Mouse (Mus musculus) midbrain, embryonic 15.5 days (tissue): Measurements from ENCODE around the gene Efcc1. TPM values are rescaled to one million over a fixed set of nuclear protein-coding genes. Genes with fewer than 3 reads are reported as not detected.

Experiments
- ATAC-seq: fragments of 200-750 bp; cut with Nextera tagmentation; replicated peaks from 2 replicates; pipeline ENCODE4 v1.8.0; 2017; ENCODE audit warnings: moderate TSS enrichment
- H3K27ac ChIP-seq: fragments of 300-500 bp; sonication (generic); 2 replicates; pipeline ENCODE4 v1.5.1; 2015; ENCODE audit warnings: mild to moderate bottlenecking, inconsistent platforms
- H3K27me3 ChIP-seq: fragments of 300-500 bp; sonication (generic); replicated peaks from 2 replicates; pipeline ENCODE4 v1.6.1; 2015; ENCODE audit warnings: inconsistent platforms
- H3K36me3 ChIP-seq: fragments of 300-500 bp; sonication (generic); replicated peaks from 2 replicates; pipeline ENCODE4 v1.6.1; 2015; ENCODE audit warnings: inconsistent platforms
- H3K4me1 ChIP-seq: fragments of 300-500 bp; sonication (generic); 2 replicates; pipeline ENCODE4 v1.6.1; 2015; ENCODE audit warnings: inconsistent platforms
- H3K4me2 ChIP-seq: fragments of 300-500 bp; sonication (generic); 2 replicates; pipeline ENCODE4 v1.6.1; 2015; ENCODE audit warnings: inconsistent platforms, mild to moderate bottlenecking, moderate library complexity
- H3K4me3 ChIP-seq: fragments of 300-500 bp; sonication (generic); 2 replicates; pipeline ENCODE4 v1.5.1; 2015; ENCODE audit warnings: mild to moderate bottlenecking, inconsistent platforms
- H3K9ac ChIP-seq: fragments of 300-500 bp; sonication (generic); 2 replicates; pipeline ENCODE4 v1.6.1; 2015; ENCODE audit warnings: mild to moderate bottlenecking, inconsistent platforms
- H3K9me3 ChIP-seq: fragments of 300-500 bp; sonication (generic); 2 replicates; pipeline ENCODE4 v1.6.1; 2016; ENCODE audit warnings: inconsistent platforms
- WGBS: fragments of 180-500 bp; shearing (Covaris S2); methylation state at CpG from one replicate; pipeline ENCODE4 v1.1.7; 2015; ENCODE audit warnings: mixed read lengths; 5-methylcytosine and 5-hydroxymethylcytosine counted together
- polyA plus RNA-seq: library from polyadenylated mRNA; unstranded; fragments of >200 nt; fragmentation: Nextera tagmentation; extraction: Ambion mirVana; gene quantifications from 2 replicates; pipeline ENCODE4 v1.2.1, GENCODE M21; 2015

Gene Efcc1
- polyA plus RNA-seq, 1 experiment from 2014 or later, result 5.4 TPM

GRCm38 (mm10) chr6:87802462-87802861 is 71.8 kb downstream of the Efcc1 start:
- Histone ChIP-seq H3K4me2 (no peak overlapping the region), H3K36me3 (no peaks in the 10 kb centered on the region), H3K27ac (no peak overlapping the region), H3K9me3 (no peaks in the 10 kb centered on the region), H3K4me1 (no peaks in the 10 kb centered on the region), H3K27me3 (no peaks in the 10 kb centered on the region), H3K9ac (no peak overlapping the region), H3K4me3 (no peak overlapping the region)
- 94% methylated on average over 7 of the region's 7 CpGs for WGBS
- no peak for ATAC-seq

- no peak overlapping the region for H3K9ac ChIP-seq
- ATAC-seq, result no peak
- no peaks in the 10 kb centered on the region for H3K4me1 ChIP-seq
- H3K36me3 ChIP-seq, result no peaks in the 10 kb centered on the region
- H3K4me3 ChIP-seq, result no peak overlapping the region
- no peaks in the 10 kb centered on the region for H3K9me3 ChIP-seq
- no peaks in the 10 kb centered on the region for H3K27me3 ChIP-seq
- H3K4me2 ChIP-seq, result no peak overlapping the region
- WGBS, result 97% methylated on average over 1 of the region's 1 CpGs
- no peak overlapping the region for H3K27ac ChIP-seq
These were observed 73.4 kb downstream of the Efcc1 start for GRCm38 (mm10) chr6:87804036-87804435.

GRCm38 (mm10) chr6:87804886-87805285 is 74.2 kb downstream of the Efcc1 start:
- Histone ChIP-seq H3K27ac (no peak overlapping the region), H3K4me3 (no peak overlapping the region), H3K4me2 (no peak overlapping the region), H3K36me3 (no peaks in the 10 kb centered on the region), H3K9me3 (no peaks in the 10 kb centered on the region), H3K9ac (no peak overlapping the region), H3K27me3 (no peaks in the 10 kb centered on the region), H3K4me1 (0 out of 2 replicates have a peak, but pooled peaks cover 2% of the 10 kb centered on the region)
- no peak for ATAC-seq
- WGBS, result 76% methylated on average over 7 of the region's 7 CpGs

GRCm38 (mm10) chr6:87805448-87805847 is 74.8 kb downstream of the Efcc1 start:
- 95% methylated on average over 7 of the region's 7 CpGs for WGBS
- ATAC-seq, result no peak
- Histone ChIP-seq H3K9me3 (no peaks in the 10 kb centered on the region), H3K4me2 (no peak overlapping the region), H3K27ac (no peak overlapping the region), H3K4me3 (no peak overlapping the region), H3K27me3 (no peaks in the 10 kb centered on the region), H3K4me1 (peaks cover 7% of the 10 kb centered on the region), H3K9ac (no peak overlapping the region), H3K36me3 (no peaks in the 10 kb centered on the region)

Other genes with a start within 250 kb of the Efcc1 start
- 1.8 and 1.9 TPM in 2 replicates for gene Arhgap25, start 197.6 kb upstream of the Efcc1 start, polyA plus RNA-seq
- gene Prokr1, start 140.1 kb upstream of the Efcc1 start, polyA plus RNA-seq, result 2.0 and 2.1 TPM in 2 replicates
- gene Aplf, start 58.7 kb upstream of the Efcc1 start, polyA plus RNA-seq, result 7.2 and 7.7 TPM in 2 replicates
- 0.93 and 1.0 TPM in 2 replicates for gene Gp9, start 47.2 kb downstream of the Efcc1 start, polyA plus RNA-seq
- gene Rab43, start 81.3 kb downstream of the Efcc1 start, polyA plus RNA-seq, result 10.2 and 12.6 TPM in 2 replicates
- gene Gm45140, start 104.9 kb downstream of the Efcc1 start, polyA plus RNA-seq, result 2.9 and 3.0 TPM in 2 replicates
- gene Isy1, start 107.9 kb downstream of the Efcc1 start, polyA plus RNA-seq, result 19.3 and 20.9 TPM in 2 replicates
- 467 and 483 TPM in 2 replicates for gene Cnbp, start 120.2 kb downstream of the Efcc1 start, polyA plus RNA-seq
- 198 and 199 TPM in 2 replicates for gene Copg1, start 156.9 kb downstream of the Efcc1 start, polyA plus RNA-seq
- gene Hmces, start 183.1 kb downstream of the Efcc1 start, polyA plus RNA-seq, result 40.9 and 45.6 TPM in 2 replicates